Mouse (Mus musculus) adrenal gland, postnatal 25 days (tissue): ENCODE data around the gene Scnm1. TPM values are rescaled to one million over a fixed set of nuclear protein-coding genes. Genes with fewer than 3 reads are reported as not detected.

Experiments used
- DNase-seq: peaks from one replicate; pipeline ENCODE4 v3.0.0; 2021; ENCODE audit warnings: mixed read lengths
- microRNA-seq, 2 experiments: library from miRNA; unstranded; fragments of <30 nt; microRNA quantifications; one replicate each; pipeline ENCODE4 v1.2.0; 2021
- total RNA-seq: library from RNA; stranded (reverse); gene quantifications from 2 replicates; pipeline ENCODE4 v1.2.3, GENCODE M21; 2021

The Scnm1 gene
- total RNA-seq, 1 experiment from 2014 or later: 40.6 TPM

DNA sequence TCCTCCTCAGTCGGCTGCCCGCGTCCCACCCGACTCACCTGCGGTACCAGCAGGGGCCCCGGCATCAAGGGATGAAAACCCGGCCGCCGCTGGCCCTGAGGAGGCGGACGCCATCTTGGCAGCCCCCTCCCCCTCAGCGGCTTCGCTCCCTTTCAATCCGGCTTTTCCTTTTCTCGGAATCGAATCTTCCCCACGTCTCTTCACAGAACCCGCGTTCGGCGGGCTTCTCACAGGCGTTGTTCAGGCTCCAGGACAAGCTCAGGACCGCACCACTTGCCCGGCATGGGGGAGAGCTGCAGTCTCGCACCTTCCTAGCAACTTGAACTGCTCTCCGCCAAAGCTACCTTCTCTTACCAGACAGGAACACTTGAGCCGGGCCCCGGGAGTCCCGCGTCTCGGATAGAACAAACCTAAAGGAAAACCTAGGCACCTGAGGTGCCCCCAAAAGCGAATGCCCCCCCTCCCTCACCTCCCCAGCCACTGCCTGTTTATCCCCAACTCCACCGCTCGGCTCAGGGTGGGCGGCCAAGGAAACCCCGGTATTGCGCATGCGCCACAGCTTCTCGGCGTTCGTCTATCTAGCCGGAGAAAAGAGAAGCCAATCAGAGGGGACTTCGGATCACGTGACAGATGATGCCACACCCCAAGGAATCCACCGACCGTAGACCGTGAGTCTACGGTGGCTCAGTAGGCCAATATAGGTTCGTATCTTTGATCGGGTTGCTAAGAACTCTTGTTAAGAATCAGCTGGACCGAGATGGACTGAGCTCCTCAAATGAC is 27.3 kb downstream of the Scnm1 start, which contains the start of gene Pip5k1a:
Gene Pip5k1a, minus strand, starts transcription at position 593 of the 780 bp plus-strand sequence.
- DNase-seq: peak; percentile 95

GRCm38 (mm10) chr3:95105586-95106337 is 28.0 kb downstream of the Scnm1 start:
- DNase-seq: no peak

DNA sequence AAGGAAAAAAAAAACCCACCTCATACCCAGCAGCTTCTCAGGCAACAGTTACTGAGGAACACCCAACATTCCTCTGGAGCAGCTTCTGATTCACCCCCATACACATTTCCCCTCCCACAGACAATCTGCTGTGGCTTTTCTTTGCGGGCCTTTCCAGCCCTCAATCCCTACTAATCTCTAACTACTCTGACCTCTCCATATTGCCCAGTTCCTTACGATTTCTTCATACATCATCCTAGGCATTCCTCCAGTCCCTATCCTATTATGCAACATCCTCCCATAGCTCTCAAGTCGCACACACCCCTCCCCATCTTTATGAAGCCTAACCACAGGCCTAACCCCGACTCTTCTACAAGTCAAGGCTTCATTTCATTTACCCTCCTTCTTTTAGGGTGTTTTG is 28.7 kb downstream of the Scnm1 start:
- DNase-seq: no peak

DNA sequence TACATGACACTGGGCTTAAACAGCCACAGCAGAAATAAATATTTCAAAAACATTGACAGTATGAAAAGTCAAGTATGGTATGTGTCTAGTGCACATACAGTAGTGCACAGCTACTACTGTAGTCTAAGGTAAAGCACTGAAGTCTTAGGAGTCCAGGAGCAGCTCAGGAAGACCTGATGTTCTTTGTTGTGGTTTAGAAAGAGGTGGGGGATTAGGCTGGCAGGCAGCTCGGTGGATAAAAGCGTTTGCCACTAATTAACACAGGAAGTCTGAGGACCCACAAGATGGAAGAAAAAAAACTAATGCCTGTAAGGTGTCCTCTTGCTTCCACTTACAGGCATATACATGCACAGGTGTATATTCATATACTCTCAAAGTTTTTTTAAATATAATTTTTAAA is 33.0 kb downstream of the Scnm1 start:
- no peak for DNase-seq

GRCm38 (mm10) chr3:95088071-95088470 is 45.7 kb downstream of the Scnm1 start:
- no peak for DNase-seq

Small RNA genes lying within 50 kb of the gene (microRNA-seq; reads per million reads assigned to microRNA genes)
- 0 reads per million in 2 experiments for gene Mir8099-1

Other genes with a start within 250 kb of the Scnm1 start
- 312 and 325 TPM in 2 replicates for gene Psmb4, start 247.1 kb downstream of the Scnm1 start, total RNA-seq
- 59.0 and 88.0 TPM in 2 replicates for gene Selenbp1, start 201.0 kb downstream of the Scnm1 start, total RNA-seq
- gene Rfx5, start 179.9 kb downstream of the Scnm1 start, total RNA-seq: 27.5 and 36.2 TPM in 2 replicates
- 58.1 and 61.8 TPM in 2 replicates for gene Pi4kb, start 159.3 kb downstream of the Scnm1 start, total RNA-seq
- 25.6 and 44.9 TPM in 2 replicates for gene Zfp687, start 118.6 kb downstream of the Scnm1 start, total RNA-seq
- gene Psmd4, start 91.4 kb downstream of the Scnm1 start, total RNA-seq: 261 and 282 TPM in 2 replicates
- gene Pip5k1a, start 27.1 kb downstream of the Scnm1 start, total RNA-seq: 39.5 and 43.1 TPM in 2 replicates
- gene Vps72, start 23.0 kb downstream of the Scnm1 start, total RNA-seq: 68.4 and 72.5 TPM in 2 replicates
- gene Tmod4, start 9.5 kb downstream of the Scnm1 start, total RNA-seq: 1.0 and 1.1 TPM in 2 replicates
- 13.8 and 14.8 TPM in 2 replicates for gene Lysmd1, start 77 bp upstream of the Scnm1 start, total RNA-seq
- 1.1 TPM in 1 of 2 replicates, not detected in the other for gene Tnfaip8l2, start 8.3 kb upstream of the Scnm1 start, total RNA-seq
- 3.9 and 5.0 TPM in 2 replicates for gene Sema6c, start 26.4 kb upstream of the Scnm1 start, total RNA-seq
- 25.8 and 33.1 TPM in 2 replicates for gene Gabpb2, start 83.9 kb upstream of the Scnm1 start, total RNA-seq
- gene Cdc42se1, start 94.7 kb upstream of the Scnm1 start, total RNA-seq: 94.6 and 101 TPM in 2 replicates
- gene Mllt11, start 98.2 kb upstream of the Scnm1 start, total RNA-seq: 7.6 and 8.9 TPM in 2 replicates
- 0.24 TPM in 1 of 2 replicates, not detected in the other for gene Gm128, start 107.6 kb upstream of the Scnm1 start, total RNA-seq
- gene Bnipl, start 117.2 kb upstream of the Scnm1 start, total RNA-seq: 0.24 TPM in 1 of 2 replicates, not detected in the other
- 164 and 181 TPM in 2 replicates for gene Mindy1, start 147.3 kb upstream of the Scnm1 start, total RNA-seq
- 27.9 and 38.2 TPM in 2 replicates for gene Prune1, start 148.1 kb upstream of the Scnm1 start, total RNA-seq
- gene Anxa9, start 173.2 kb upstream of the Scnm1 start, total RNA-seq: 1.2 and 1.3 TPM in 2 replicates
- gene Cers2, start 180.8 kb upstream of the Scnm1 start, total RNA-seq: 253 and 254 TPM in 2 replicates
- 33.8 and 35.0 TPM in 2 replicates for gene Setdb1, start 223.2 kb upstream of the Scnm1 start, total RNA-seq